Mouse (Mus musculus) hindbrain, postnatal 0 days (tissue): ENCODE measurements at regions not wholly inside any gene's neighbourhood (a gene's known extent, or its start where the extent isn't known, plus 50 kb on each side); places are given as distances from the start of the nearest gene placed in this dataset.

Experiments
- ATAC-seq: fragments of 200-750 bp; cut with Nextera tagmentation; 2 replicates; pipeline ENCODE4 v1.8.0; 2017; ENCODE audit warnings: mild to moderate bottlenecking, moderate TSS enrichment, moderate library complexity
- DNase-seq: peaks from one replicate; pipeline ENCODE4 v3.0.0-alpha.2; 2015; ENCODE audit warnings: low spot score
- H3K27ac ChIP-seq: fragments of 300-500 bp; sonication (generic); 2 replicates; pipeline ENCODE4 v1.5.1; 2014; ENCODE audit warnings: mild to moderate bottlenecking
- H3K27me3 ChIP-seq: fragments of 300-500 bp; sonication (generic); 2 replicates; pipeline ENCODE4 v1.6.1; 2014; ENCODE audit warnings: low read length, mixed read lengths; ENCODE audit not compliant: insufficient read depth
- H3K36me3 ChIP-seq: fragments of 300-500 bp; sonication (generic); 2 replicates; pipeline ENCODE4 v1.6.1; 2014; ENCODE audit warnings: low read length, mixed read lengths; ENCODE audit not compliant: insufficient read depth
- H3K4me1 ChIP-seq: fragments of 300-500 bp; sonication (generic); 2 replicates; pipeline ENCODE4 v1.6.1; 2014; ENCODE audit warnings: antibody characterized with exemption, low read length, mixed read lengths; ENCODE audit not compliant: insufficient read depth
- H3K4me2 ChIP-seq: fragments of 300-500 bp; sonication (generic); 2 replicates; pipeline ENCODE4 v1.6.1; 2014; ENCODE audit warnings: low read depth, mild to moderate bottlenecking, low read length, moderate library complexity, mixed read lengths
- H3K4me3 ChIP-seq: fragments of 300-500 bp; sonication (generic); 2 replicates; pipeline ENCODE4 v1.5.1; 2014; ENCODE audit warnings: low read length
- H3K9ac ChIP-seq: fragments of 300-500 bp; sonication (generic); replicated peaks from 2 replicates; pipeline ENCODE4 v1.6.1; 2014; ENCODE audit warnings: mild to moderate bottlenecking, low read length, moderate library complexity, mixed read lengths
- H3K9me3 ChIP-seq: fragments of 300-500 bp; sonication (generic); 2 replicates; pipeline ENCODE4 v1.6.1; 2016; ENCODE audit warnings: low read length, mixed read lengths
- CTCF ChIP-seq: IDR thresholded peaks from 2 replicates; pipeline ENCODE4 v1.5.1; 2016; ENCODE audit warnings: antibody characterized with exemption, control low read depth, low read depth
- WGBS: fragments of 180-500 bp; shearing (Covaris S2); extraction: QIAGEN DNeasy Blood & Tissue Kit; methylation state at CpG from one replicate; pipeline ENCODE4 v1.1.7; 2014; 5-methylcytosine and 5-hydroxymethylcytosine counted together

GRCm38 (mm10) chr8:60829093-60829492 is 61.1 kb upstream of the Hpf1 start:
- WGBS, result 90% methylated on average over 4 of the region's 4 CpGs
- Histone ChIP-seq H3K9ac (no peak overlapping the region), H3K4me2 (no peak overlapping the region), H3K4me1 (no peaks in the 10 kb centered on the region), H3K4me3 (no peak overlapping the region), H3K9me3 (no peaks in the 10 kb centered on the region), H3K36me3 (no peaks in the 10 kb centered on the region), H3K27ac (no peak overlapping the region), H3K27me3 (no peaks in the 10 kb centered on the region)
- TF ChIP-seq CTCF, result no peak
- ATAC-seq, result no peak
- DNase-seq, result no peak

GRCm38 (mm10) chr8:60830556-60830955 is 59.7 kb upstream of the Hpf1 start:
- H3K9ac ChIP-seq, result no peak overlapping the region
- no peak for ATAC-seq

GRCm38 (mm10) chr8:60838526-60838925 is 51.7 kb upstream of the Hpf1 start:
- no peak for TF ChIP-seq CTCF
- Histone ChIP-seq H3K36me3 (no peaks in the 10 kb centered on the region), H3K9ac (no peak overlapping the region), H3K27me3 (no peaks in the 10 kb centered on the region), H3K27ac (no peak overlapping the region), H3K4me3 (no peak overlapping the region), H3K4me1 (no peaks in the 10 kb centered on the region), H3K4me2 (no peak overlapping the region), H3K9me3 (no peaks in the 10 kb centered on the region)
- no peak for DNase-seq
- 10% methylated on average over 3 of the region's 3 CpGs for WGBS
- no peak for ATAC-seq

More at GRCm38 (mm10) chr8:60830556-60830955, 59.7 kb upstream of the Hpf1 start:
- Histone ChIP-seq H3K27me3 (no peaks in the 10 kb centered on the region), H3K4me2 (no peak overlapping the region), H3K27ac (no peak overlapping the region), H3K9me3 (no peaks in the 10 kb centered on the region), H3K4me1 (no peaks in the 10 kb centered on the region), H3K36me3 (no peaks in the 10 kb centered on the region), H3K4me3 (no peak overlapping the region)
- no peak for TF ChIP-seq CTCF
- WGBS, result 79% methylated on average over 1 of the region's 1 CpGs
- DNase-seq, result no peak
